Mouse (Mus musculus) MEL (cell line): ENCODE measurements at regions not wholly inside any gene's neighbourhood (a gene's known extent, or its start where the extent isn't known, plus 50 kb on each side); places are given as distances from the start of the nearest gene placed in this dataset.

Experiments used
- DNase-seq: peaks from one replicate; pipeline ENCODE4 v3.0.0; 2011; ENCODE audit warnings: low read depth, low spot score
- H3K27ac ChIP-seq: 2 replicates; pipeline ENCODE4 v1.5.1; 2012; ENCODE audit warnings: low read depth, mild to moderate bottlenecking, control low read depth, low read length, moderate library complexity; ENCODE audit not compliant: control insufficient read depth
- H3K27me3 ChIP-seq, 2 experiments: fragments of 150-350 bp in 1 of 2; sonication (generic) in 1 of 2; 2 replicates each; pipeline ENCODE4 v1.6.1; 2012; ENCODE audit warnings: low read length in 2 of 2, mild to moderate bottlenecking in 2 of 2, improper control_type of control experiment in 1 of 2, moderate library complexity in 1 of 2; ENCODE audit not compliant: insufficient read depth in 2 of 2, control insufficient read depth in 1 of 2
- H3K36me3 ChIP-seq, 2 experiments: 2 replicates each; pipeline ENCODE4 v1.6.1; 2012 to 2014; ENCODE audit warnings: low read length in 2 of 2, improper control_type of control experiment in 1 of 2, inconsistent platforms in 1 of 2, mild to moderate bottlenecking in 1 of 2; ENCODE audit not compliant: insufficient read depth in 2 of 2, control insufficient read depth in 1 of 2
- H3K4me1 ChIP-seq, 2 experiments: fragments of 150-350 bp in 1 of 2; sonication (generic) in 1 of 2; 2 replicates each; pipeline ENCODE4 v1.6.1; 2012; ENCODE audit warnings: low read length in 2 of 2, improper control_type of control experiment in 1 of 2, mild to moderate bottlenecking in 1 of 2; ENCODE audit not compliant: insufficient read depth in 2 of 2, control insufficient read depth in 1 of 2
- H3K4me3 ChIP-seq, 2 experiments: fragments of 150-350 bp in 1 of 2; sonication (generic) in 1 of 2; 2 replicates each; pipeline ENCODE4 v1.5.1; 2012; ENCODE audit warnings: low read depth in 2 of 2, low read length in 2 of 2, mild to moderate bottlenecking in 2 of 2, moderate library complexity in 2 of 2, control low read depth in 1 of 2, improper control_type of control experiment in 1 of 2; ENCODE audit not compliant: control insufficient read depth in 1 of 2, insufficient read depth in 1 of 2
- H3K79me2 ChIP-seq: 2 replicates; pipeline ENCODE4 v1.6.1; 2012; ENCODE audit warnings: mild to moderate bottlenecking, low read length, moderate library complexity; ENCODE audit not compliant: control insufficient read depth, poor library complexity, insufficient read depth
- H3K9ac ChIP-seq: 2 replicates; pipeline ENCODE4 v1.6.1; 2012; ENCODE audit warnings: low read depth, mild to moderate bottlenecking, control low read depth, low read length, moderate library complexity; ENCODE audit not compliant: control insufficient read depth, poor library complexity, severe bottlenecking
- H3K9me3 ChIP-seq: fragments of 150-350 bp; sonication (generic); replicated peaks from 2 replicates; pipeline ENCODE4 v1.6.1; 2012; ENCODE audit warnings: mild to moderate bottlenecking, low read length, improper control_type of control experiment, moderate library complexity; ENCODE audit not compliant: insufficient read depth
- BHLHE40 ChIP-seq: IDR thresholded peaks from 2 replicates; pipeline ENCODE4 v1.6.1; 2012; ENCODE audit warnings: low read depth, mild to moderate bottlenecking, inconsistent platforms, low read length, improper control_type of control experiment, borderline replicate concordance
- CHD2 ChIP-seq: IDR thresholded peaks from 2 replicates; pipeline ENCODE4 v1.6.1; 2011; ENCODE audit warnings: low read length, improper control_type of control experiment
- E2F4 ChIP-seq: IDR thresholded peaks from 2 replicates; pipeline ENCODE4 v1.6.1; 2011; ENCODE audit warnings: low read depth, low read length, improper control_type of control experiment, borderline replicate concordance
- EP300 ChIP-seq, 2 experiments: IDR thresholded peaks; 2 replicates each; pipeline ENCODE4 v1.6.1; 2011; ENCODE audit warnings: improper control_type of control experiment in 2 of 2, low read length in 2 of 2, low read depth in 1 of 2, mild to moderate bottlenecking in 1 of 2
- ETS1 ChIP-seq: IDR thresholded peaks from 2 replicates; pipeline ENCODE4 v1.6.1; 2012; ENCODE audit warnings: low read depth, mild to moderate bottlenecking, inconsistent platforms, low read length, improper control_type of control experiment, moderate library complexity
- HCFC1 ChIP-seq: IDR thresholded peaks from 2 replicates; pipeline ENCODE4 v1.6.1; 2012; ENCODE audit warnings: low read depth, mild to moderate bottlenecking, inconsistent platforms, low read length, improper control_type of control experiment, moderate library complexity
- KAT2A ChIP-seq: conservative IDR thresholded peaks from 2 replicates; pipeline ENCODE4 v1.6.1; 2012; ENCODE audit warnings: low read depth, low read length, improper control_type of control experiment, inconsistent platforms
- MAZ ChIP-seq: IDR thresholded peaks from 2 replicates; pipeline ENCODE4 v1.6.1; 2012; ENCODE audit warnings: low read depth, mild to moderate bottlenecking, inconsistent platforms, low read length, improper control_type of control experiment
- MEF2A ChIP-seq: IDR thresholded peaks from 2 replicates; pipeline ENCODE4 v1.6.1; 2014; ENCODE audit warnings: low read depth, mild to moderate bottlenecking, inconsistent platforms, low read length, improper control_type of control experiment; ENCODE audit not compliant: poor library complexity, insufficient replicate concordance, severe bottlenecking; ENCODE audit errors: extremely low read depth
- NRF1 ChIP-seq: IDR thresholded peaks from 2 replicates; pipeline ENCODE4 v1.6.1; 2014; ENCODE audit warnings: low read depth, mild to moderate bottlenecking, inconsistent platforms, low read length, improper control_type of control experiment, moderate library complexity; ENCODE audit not compliant: poor library complexity, insufficient read depth, severe bottlenecking
- POLR2AphosphoS5 ChIP-seq: IDR thresholded peaks from 2 replicates; pipeline ENCODE4 v1.6.1; 2012; ENCODE audit warnings: low read depth, borderline replicate concordance, mild to moderate bottlenecking, inconsistent platforms, low read length, moderate library complexity, mixed read lengths
- RAD21 ChIP-seq: IDR thresholded peaks from 2 replicates; pipeline ENCODE4 v1.6.1; 2011; ENCODE audit warnings: mild to moderate bottlenecking, low read depth, low read length, improper control_type of control experiment
- SIN3A ChIP-seq: IDR thresholded peaks from 2 replicates; pipeline ENCODE4 v1.6.1; 2012; ENCODE audit warnings: low read length, improper control_type of control experiment, inconsistent platforms
- SMC3 ChIP-seq: IDR thresholded peaks from 2 replicates; pipeline ENCODE4 v1.6.1; 2011; ENCODE audit warnings: low read depth, low read length, improper control_type of control experiment
- TAL1 ChIP-seq: IDR thresholded peaks from 2 replicates; pipeline ENCODE4 v1.6.1; 2012; ENCODE audit warnings: mild to moderate bottlenecking, inconsistent platforms, low read length, moderate library complexity, mixed read lengths
- TBP ChIP-seq: IDR thresholded peaks from 2 replicates; pipeline ENCODE4 v1.8.0; 2011; ENCODE audit warnings: low read depth, low read length, improper control_type of control experiment
- TCF12 ChIP-seq: IDR thresholded peaks from 2 replicates; pipeline ENCODE4 v1.6.1; 2014; ENCODE audit warnings: low read depth, mild to moderate bottlenecking, inconsistent platforms, low read length, improper control_type of control experiment, moderate library complexity
- USF1 ChIP-seq: IDR thresholded peaks from 2 replicates; pipeline ENCODE4 v1.6.1; 2014; ENCODE audit warnings: low read depth, mild to moderate bottlenecking, inconsistent platforms, low read length, improper control_type of control experiment, moderate library complexity
- USF2 ChIP-seq, 2 experiments: IDR thresholded peaks; 2 replicates each; pipeline ENCODE4 v1.6.1; 2011 to 2012; ENCODE audit warnings: improper control_type of control experiment in 2 of 2, low read length in 2 of 2, borderline replicate concordance in 1 of 2, inconsistent platforms in 1 of 2, low read depth in 1 of 2, mild to moderate bottlenecking in 1 of 2; ENCODE audit not compliant: insufficient read depth in 1 of 2
- ZKSCAN1 ChIP-seq: IDR thresholded peaks from 2 replicates; pipeline ENCODE4 v1.6.1; 2012; ENCODE audit warnings: low read depth, mild to moderate bottlenecking, inconsistent platforms, low read length, improper control_type of control experiment, moderate library complexity

DNA sequence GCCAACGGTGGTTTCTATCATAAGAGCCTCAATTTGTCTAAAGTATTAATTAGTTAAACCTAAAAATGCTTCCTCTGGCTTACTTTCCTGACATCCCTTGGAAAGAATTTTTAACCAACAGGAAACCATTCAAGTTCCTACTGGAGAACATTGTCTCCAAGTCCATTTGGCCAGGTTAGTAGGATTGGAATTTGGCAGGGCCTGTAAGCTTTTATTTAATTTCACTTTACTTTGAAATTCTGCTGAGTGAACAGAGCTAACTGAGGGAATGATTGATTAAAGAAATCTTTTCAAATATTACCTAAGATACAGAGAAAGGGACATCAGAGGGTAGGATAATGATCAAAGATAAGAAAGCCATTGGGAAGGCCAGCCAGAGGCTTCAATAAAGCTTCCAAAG lies 102.4 kb upstream of the Sfrp2 start (continued):
- TF ChIP-seq KAT2A = no peak
- TF ChIP-seq CHD2 = no peak
- no peak for TF ChIP-seq POLR2AphosphoS5
- no peak for TF ChIP-seq RAD21

DNA sequence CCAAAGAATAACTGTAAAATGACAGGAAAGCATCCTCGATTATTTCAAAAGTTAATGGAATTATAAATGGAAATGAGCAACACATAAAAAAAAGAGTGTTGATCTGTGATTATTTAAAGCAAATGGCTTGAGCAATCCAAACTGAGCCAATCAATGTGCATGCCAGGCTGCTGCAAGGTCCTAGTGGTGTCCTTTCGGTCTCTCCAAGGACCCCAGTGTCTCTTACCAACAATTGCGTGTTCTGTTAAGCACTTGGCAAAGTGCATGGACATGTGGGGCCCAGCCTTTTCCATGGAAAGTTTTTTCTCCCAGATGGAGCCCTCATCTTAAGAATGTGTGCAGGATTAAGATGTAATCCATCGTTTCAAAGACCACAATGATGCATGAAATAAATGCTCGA lies 90.0 kb upstream of the Sfrp2 start:
- DNase-seq = no peak
- H3K9me3 ChIP-seq = no peaks in the 10 kb centered on the region
- H3K27me3 ChIP-seq = no peaks in the 10 kb centered on the region
- no peaks in the 10 kb centered on the region for H3K4me1 ChIP-seq
- H3K36me3 ChIP-seq = no peaks in the 10 kb centered on the region
- no peak overlapping the region for H3K9ac ChIP-seq
- H3K27ac ChIP-seq = no peak overlapping the region
- H3K4me3 ChIP-seq = no peak overlapping the region
- TF ChIP-seq BHLHE40 (no peak), TBP (no peak), ZKSCAN1 (no peak), TCF12 (no peak)
- H3K79me2 ChIP-seq = no peaks in the 10 kb centered on the region

DNA sequence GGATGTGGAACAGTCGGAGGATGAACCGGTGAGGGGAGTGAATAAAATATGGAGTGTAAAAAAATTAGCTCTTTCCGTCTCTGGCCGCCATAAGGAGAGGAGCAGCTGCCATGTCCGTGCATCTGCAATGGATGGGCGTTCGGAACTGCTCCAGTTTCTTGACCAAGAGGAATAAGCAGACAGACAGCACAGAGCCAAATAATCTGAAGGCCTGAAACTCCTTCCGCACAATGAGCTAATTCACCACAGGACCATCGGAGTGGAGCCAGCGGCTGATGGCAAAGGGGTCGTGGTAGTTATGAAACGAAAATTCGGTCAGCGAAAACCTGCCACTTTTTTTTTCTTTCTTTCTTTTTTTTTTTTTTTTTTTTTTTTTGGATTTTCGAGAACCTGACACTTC lies 79.5 kb upstream of the Sfrp2 start:
- H3K9me3 ChIP-seq = no peaks in the 10 kb centered on the region
- no peak overlapping the region for H3K9ac ChIP-seq
- H3K36me3 ChIP-seq = no peaks in the 10 kb centered on the region
- H3K4me3 ChIP-seq = no peak overlapping the region
- no peaks in the 10 kb centered on the region for H3K27me3 ChIP-seq
- no peak for DNase-seq
- no peak overlapping the region for H3K27ac ChIP-seq
- no peaks in the 10 kb centered on the region for H3K79me2 ChIP-seq
- no peaks in the 10 kb centered on the region for H3K4me1 ChIP-seq
- TF ChIP-seq EP300 (IDR thresholded peaks at IDR 0.05; ENCODE audit: low read depth in 1 of 2, low read length in 2 of 2) (no peak), SMC3 (no peak), KAT2A (no peak), TAL1 (no peak), USF2 (IDR thresholded peaks at IDR 0.05; ENCODE audit: borderline replicate concordance in 1 of 2, insufficient read depth in 1 of 2, low read depth in 1 of 2, low read length in 2 of 2) (no peak), NRF1 (no peak), MEF2A (no peak), SIN3A (no peak), BHLHE40 (no peak), MAZ (no peak), ETS1 (no peak), E2F4 (no peak), RAD21 (no peak), USF1 (no peak), HCFC1 (no peak)
